Mouse (Mus musculus) cerebellum, adult 11-12 months (tissue): Measurements from ENCODE around the gene Dusp16.

Experiments
- DNase-seq: peaks from one replicate; pipeline ENCODE4 v3.0.0; 2022

The Dusp16 gene

GRCm38 (mm10) chr6:134732813-134733212 lies 59.6 kb downstream of the Dusp16 start:
- DNase-seq: no peak

- no peak for DNase-seq
Observed at GRCm38 (mm10) chr6:134730978-134731377, 61.4 kb downstream of the Dusp16 start.

- no peak for DNase-seq
Observed at GRCm38 (mm10) chr6:134725406-134725805, 67.0 kb downstream of the Dusp16 start.

GRCm38 (mm10) chr6:134723833-134724553 lies 68.4 kb downstream of the Dusp16 start:
- DNase-seq: no peak

GRCm38 (mm10) chr6:134723326-134723725 lies 69.1 kb downstream of the Dusp16 start:
- no peak for DNase-seq

- no peak for DNase-seq
Observed at GRCm38 (mm10) chr6:134722906-134723305, 69.5 kb downstream of the Dusp16 start.

- no peak for DNase-seq
Observed at GRCm38 (mm10) chr6:134721729-134722269, 70.6 kb downstream of the Dusp16 start.

GRCm38 (mm10) chr6:134720150-134720549 lies 72.3 kb downstream of the Dusp16 start:
- DNase-seq: no peak

GRCm38 (mm10) chr6:134719156-134719555 lies 73.3 kb downstream of the Dusp16 start:
- DNase-seq: no peak

- no peak for DNase-seq
Observed at GRCm38 (mm10) chr6:134718668-134719065, 73.8 kb downstream of the Dusp16 start.

GRCm38 (mm10) chr6:134717886-134718667 lies 74.3 kb downstream of the Dusp16 start:
- DNase-seq: no peak

GRCm38 (mm10) chr6:134716168-134716587 lies 76.2 kb downstream of the Dusp16 start:
- DNase-seq: no peak

GRCm38 (mm10) chr6:134713897-134714296 lies 78.5 kb downstream of the Dusp16 start:
- no peak for DNase-seq

- DNase-seq: no peak
Observed at GRCm38 (mm10) chr6:134713321-134713720, 79.1 kb downstream of the Dusp16 start.

- DNase-seq: no peak
Observed at GRCm38 (mm10) chr6:134710020-134710419, 82.4 kb downstream of the Dusp16 start.

- DNase-seq: no peak
Observed at GRCm38 (mm10) chr6:134706467-134706866, 86.0 kb downstream of the Dusp16 start.

GRCm38 (mm10) chr6:134703053-134703690 lies 89.3 kb downstream of the Dusp16 start:
- no peak for DNase-seq

- DNase-seq: no peak
Observed at GRCm38 (mm10) chr6:134702184-134702583, 90.2 kb downstream of the Dusp16 start.

- no peak for DNase-seq
Observed at GRCm38 (mm10) chr6:134701211-134701602, 91.2 kb downstream of the Dusp16 start.

GRCm38 (mm10) chr6:134700451-134701210 lies 91.8 kb downstream of the Dusp16 start:
- no peak for DNase-seq

GRCm38 (mm10) chr6:134698243-134698642 lies 94.2 kb downstream of the Dusp16 start:
- no peak for DNase-seq

GRCm38 (mm10) chr6:134696554-134696953 lies 95.9 kb downstream of the Dusp16 start:
- DNase-seq: no peak

- peak; percentile 70 for DNase-seq
Observed at GRCm38 (mm10) chr6:134696146-134696545, 96.3 kb downstream of the Dusp16 start.
